Mouse (Mus musculus) myocyte (in vitro differentiated cells): ENCODE results near the gene Thoc3.

ENCODE experiments used
- CEBPB ChIP-seq: IDR thresholded peaks from 2 replicates; pipeline ENCODE4 v1.6.1; 2011; ENCODE audit warnings: mild to moderate bottlenecking, moderate library complexity; ENCODE audit not compliant: poor library complexity, insufficient read depth, severe bottlenecking
- E2F4 ChIP-seq: IDR thresholded peaks from one replicate; pipeline ENCODE4 v1.6.1; 2011; ENCODE audit warnings: mild to moderate bottlenecking, control low read depth, moderate library complexity; ENCODE audit not compliant: insufficient read depth
- MAX ChIP-seq: IDR thresholded peaks from one replicate; pipeline ENCODE4 v1.6.1; 2011; ENCODE audit warnings: low read depth, mild to moderate bottlenecking, control low read depth
- POLR2A ChIP-seq: IDR thresholded peaks from one replicate; pipeline ENCODE4 v1.6.1; 2011; ENCODE audit warnings: low read depth, mild to moderate bottlenecking, control low read depth, moderate library complexity; ENCODE audit not compliant: insufficient read length
- POLR2AphosphoS2 ChIP-seq: IDR thresholded peaks from one replicate; pipeline ENCODE4 v1.6.1; 2011; ENCODE audit warnings: low read depth, control low read depth; ENCODE audit not compliant: insufficient read length
- TCF12 ChIP-seq: IDR thresholded peaks from one replicate; pipeline ENCODE4 v1.6.1; 2011; ENCODE audit warnings: mild to moderate bottlenecking, control low read depth; ENCODE audit not compliant: poor library complexity, insufficient read depth, severe bottlenecking
- USF1 ChIP-seq: IDR thresholded peaks from one replicate; pipeline ENCODE4 v1.6.1; 2011; ENCODE audit warnings: low read depth, mild to moderate bottlenecking, control low read depth, moderate library complexity

DNA sequence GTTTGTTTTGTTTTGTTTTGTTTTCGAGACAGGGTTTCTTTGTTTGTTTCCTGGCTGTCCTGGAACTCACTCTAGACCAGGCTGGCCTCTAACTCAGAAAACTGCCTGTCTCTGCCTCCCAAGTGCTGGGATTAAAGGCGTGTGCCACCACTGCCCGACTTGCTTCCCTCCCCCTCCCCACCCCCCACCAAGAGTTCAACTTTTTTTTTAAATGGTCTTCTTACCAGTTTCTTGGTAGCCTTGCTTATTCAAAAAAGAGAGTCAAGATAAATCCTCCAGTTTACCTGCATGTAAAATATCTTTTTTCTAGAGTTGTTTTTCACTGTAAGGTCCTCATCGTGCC is 334 bp upstream of the Thoc3 start:
- TF ChIP-seq POLR2A (no peak), CEBPB (no peak), TCF12 (no peak), POLR2AphosphoS2 (no peak), USF1 (no peak), E2F4 (no peak), MAX (no peak)
